Mouse (Mus musculus) forebrain, embryonic 10.5 days (tissue): ENCODE data around the gene Ttll12. TPM values are rescaled to one million over a fixed set of nuclear protein-coding genes. Genes with fewer than 3 reads are reported as not detected.

Experiments
- DNase-seq: peaks from one replicate; pipeline ENCODE4 v3.0.0-alpha.2; 2017; ENCODE audit warnings: low spot score; ENCODE audit errors: extremely low spot score
- H3K27ac ChIP-seq: fragments of 300-500 bp; sonication (generic); 2 replicates; pipeline ENCODE4 v1.5.1; 2016; ENCODE audit warnings: mild to moderate bottlenecking
- H3K27me3 ChIP-seq: fragments of 300-500 bp; sonication (generic); 2 replicates; pipeline ENCODE4 v1.6.1; 2016; ENCODE audit warnings: mild to moderate bottlenecking; ENCODE audit not compliant: poor library complexity, severe bottlenecking
- H3K36me3 ChIP-seq: fragments of 300-500 bp; sonication (generic); replicated peaks from 2 replicates; pipeline ENCODE4 v1.6.1; 2016; ENCODE audit warnings: mild to moderate bottlenecking, moderate library complexity
- H3K4me1 ChIP-seq: fragments of 300-500 bp; sonication (generic); 2 replicates; pipeline ENCODE4 v1.6.1; 2016
- H3K4me3 ChIP-seq: fragments of 300-500 bp; sonication (generic); 2 replicates; pipeline ENCODE4 v1.5.1; 2016; ENCODE audit warnings: mild to moderate bottlenecking, moderate library complexity
- H3K9me3 ChIP-seq: fragments of 300-500 bp; sonication (generic); 2 replicates; pipeline ENCODE4 v1.6.1; 2016; ENCODE audit warnings: mild to moderate bottlenecking, moderate library complexity
- WGBS: fragments of 180-500 bp; shearing (Covaris S2); methylation state at CpG from one replicate; pipeline ENCODE4 v1.1.7; 2016; 5-methylcytosine and 5-hydroxymethylcytosine counted together
- polyA plus RNA-seq: library from polyadenylated mRNA; unstranded; fragments of >200 nt; fragmentation: Nextera tagmentation; extraction: Ambion mirVana; gene quantifications from 2 replicates; pipeline ENCODE4 v1.2.1, GENCODE M21; 2016

Gene Ttll12
- polyA plus RNA-seq, 1 experiment from 2014 or later = 64.6 TPM

DNA sequence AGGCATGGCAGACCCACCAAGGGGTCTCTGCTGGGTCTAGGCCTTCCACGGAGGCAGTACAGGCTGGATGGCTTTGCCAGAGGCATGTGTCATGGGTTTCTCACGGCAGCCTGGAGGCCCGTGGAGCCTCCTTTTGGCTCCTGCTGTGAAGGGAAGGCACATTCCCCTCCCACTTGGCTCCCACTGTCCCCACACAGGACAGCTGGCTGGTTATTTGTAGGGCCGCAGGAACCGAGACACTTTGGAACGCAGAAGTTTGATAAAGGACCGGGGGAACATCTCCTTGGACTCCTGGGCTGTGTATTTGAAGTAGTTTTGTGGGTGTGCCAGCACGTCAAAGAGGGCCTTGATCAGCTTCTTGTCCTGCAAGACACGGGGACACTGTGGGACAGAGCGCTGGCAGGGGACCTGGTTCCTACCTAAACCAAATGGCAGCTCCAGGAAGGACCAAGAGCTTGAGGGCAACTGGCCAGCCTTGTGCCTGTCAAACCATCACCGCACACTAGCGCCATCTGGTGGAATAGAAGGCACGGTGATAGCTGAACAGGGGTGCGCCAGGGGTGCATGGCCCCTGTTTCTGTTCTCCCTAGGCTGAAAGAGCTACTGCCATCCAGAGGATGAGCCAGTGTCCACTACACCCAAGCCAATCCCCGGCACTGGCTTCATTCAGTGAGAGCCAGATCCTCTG lies 12.3 kb upstream of the Ttll12 start:
- Histone ChIP-seq H3K4me1 (no peaks in the 10 kb centered on the region; the same call in 1 of the 2 replicates), H3K4me3 (no peak overlapping the region), H3K9me3 (no peaks in the 10 kb centered on the region), H3K36me3 (peaks cover 75% of the 10 kb centered on the region), H3K27me3 (no peaks in the 10 kb centered on the region), H3K27ac (no peak overlapping the region)
- 55% methylated on average over 15 of the region's 15 CpGs for WGBS
- DNase-seq = peak; percentile 60

DNA sequence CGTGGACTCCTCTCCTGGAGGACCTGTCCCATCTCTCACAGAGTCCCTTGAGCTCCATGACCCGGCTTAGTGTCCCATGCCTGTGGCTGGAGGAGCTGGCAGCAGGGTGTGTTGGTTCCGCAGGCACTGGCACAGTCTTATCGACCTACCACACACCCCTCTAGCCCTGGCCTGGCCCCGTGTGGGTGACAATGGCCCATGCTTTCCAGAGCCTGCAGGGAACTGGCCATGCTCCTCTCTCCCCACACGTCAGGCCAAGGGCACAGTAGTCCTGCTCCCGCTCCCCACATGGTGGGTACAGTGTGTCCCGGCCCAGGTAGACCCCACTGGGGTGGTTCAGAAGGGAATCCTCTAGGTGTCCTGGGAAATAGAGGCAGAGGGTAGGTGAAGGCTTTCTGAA lies 11.7 kb upstream of the Ttll12 start:
- WGBS = 93% methylated on average over 8 of the region's 8 CpGs
- H3K4me3 ChIP-seq = no peak overlapping the region
- peaks cover 70% of the 10 kb centered on the region for H3K36me3 ChIP-seq
- H3K27me3 ChIP-seq = no peaks in the 10 kb centered on the region
- DNase-seq = no peak
- no peak overlapping the region for H3K27ac ChIP-seq
- H3K4me1 ChIP-seq = no peaks in the 10 kb centered on the region; the same call in 1 of the 2 replicates
- H3K9me3 ChIP-seq = no peaks in the 10 kb centered on the region

DNA sequence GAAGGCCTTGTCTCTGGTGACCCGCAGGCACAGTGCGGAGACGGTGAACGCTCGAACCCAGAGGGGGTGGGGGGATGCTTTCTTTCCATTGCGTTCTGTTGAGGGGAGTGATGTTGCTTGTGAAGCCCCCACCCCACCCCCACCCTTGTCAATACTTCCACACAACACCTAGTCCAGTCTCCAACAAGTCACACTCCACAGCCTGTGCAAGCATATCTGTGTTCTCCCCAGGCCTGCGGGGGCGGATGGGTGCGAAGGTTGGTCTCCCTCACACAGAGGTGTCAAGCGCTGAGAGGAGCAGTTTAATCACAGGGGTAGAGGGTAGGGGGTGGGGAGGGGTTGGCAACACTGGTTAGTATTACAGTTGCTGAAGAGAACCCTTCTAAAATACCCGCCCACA lies 11.3 kb upstream of the Ttll12 start:
- Histone ChIP-seq H3K4me1 (no peaks in the 10 kb centered on the region; the same call in 1 of the 2 replicates), H3K27ac (no peak overlapping the region), H3K9me3 (no peaks in the 10 kb centered on the region), H3K4me3 (no peak overlapping the region), H3K36me3 (peaks cover 65% of the 10 kb centered on the region), H3K27me3 (no peaks in the 10 kb centered on the region)
- 93% methylated on average over 11 of the region's 11 CpGs for WGBS
- DNase-seq = no peak

DNA sequence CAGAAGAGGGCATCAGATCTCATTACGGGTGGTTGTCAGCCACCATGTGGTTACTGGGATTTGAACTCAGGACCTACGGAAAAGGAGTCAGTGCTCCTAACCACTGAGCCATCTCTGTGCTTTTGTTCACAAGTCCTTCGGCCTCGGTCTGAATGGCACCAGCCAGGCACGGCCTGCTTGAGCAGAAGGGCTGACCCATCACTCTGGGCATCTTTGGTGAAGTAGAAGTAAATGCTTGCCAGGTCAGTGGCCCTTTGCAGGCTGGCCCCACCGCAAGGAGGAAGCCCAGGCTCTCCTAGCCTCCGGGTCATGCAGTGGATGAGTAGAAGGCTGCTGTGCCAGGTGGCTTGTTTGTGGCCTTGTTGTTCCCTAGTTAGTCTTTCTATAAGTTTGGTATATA lies 8.5 kb upstream of the Ttll12 start:
- H3K4me3 ChIP-seq = no peak overlapping the region
- H3K36me3 ChIP-seq = peaks cover 39% of the 10 kb centered on the region
- no peaks in the 10 kb centered on the region for H3K27me3 ChIP-seq
- 95% methylated on average over 7 of the region's 7 CpGs for WGBS
- DNase-seq = no peak
- H3K9me3 ChIP-seq = no peaks in the 10 kb centered on the region
- no peaks in the 10 kb centered on the region; the same call in 1 of the 2 replicates for H3K4me1 ChIP-seq
- no peak overlapping the region for H3K27ac ChIP-seq

DNA sequence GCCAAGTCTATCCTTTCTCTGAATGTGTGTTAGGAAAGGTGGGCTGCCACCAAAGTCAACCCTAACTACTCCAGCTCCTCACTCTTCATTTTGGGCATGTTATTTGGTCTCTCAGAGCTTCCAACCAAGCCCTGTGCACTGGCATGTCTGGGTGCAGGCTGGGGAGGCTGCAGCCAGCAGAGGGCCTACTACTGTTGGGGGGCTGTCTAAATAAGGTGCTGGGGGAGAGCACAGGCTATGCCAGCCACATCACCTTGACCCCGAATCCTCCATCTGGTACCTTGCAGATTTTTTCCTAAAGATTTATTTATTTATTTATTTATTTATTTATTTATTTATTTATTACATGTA lies 8.1 kb upstream of the Ttll12 start:
- Histone ChIP-seq H3K4me1 (no peaks in the 10 kb centered on the region; the same call in 1 of the 2 replicates), H3K9me3 (no peaks in the 10 kb centered on the region), H3K27ac (no peak overlapping the region), H3K27me3 (no peaks in the 10 kb centered on the region), H3K4me3 (no peak overlapping the region), H3K36me3 (peaks cover 35% of the 10 kb centered on the region)
- DNase-seq = no peak
- WGBS = 93% methylated on average over 1 of the region's 1 CpGs

DNA sequence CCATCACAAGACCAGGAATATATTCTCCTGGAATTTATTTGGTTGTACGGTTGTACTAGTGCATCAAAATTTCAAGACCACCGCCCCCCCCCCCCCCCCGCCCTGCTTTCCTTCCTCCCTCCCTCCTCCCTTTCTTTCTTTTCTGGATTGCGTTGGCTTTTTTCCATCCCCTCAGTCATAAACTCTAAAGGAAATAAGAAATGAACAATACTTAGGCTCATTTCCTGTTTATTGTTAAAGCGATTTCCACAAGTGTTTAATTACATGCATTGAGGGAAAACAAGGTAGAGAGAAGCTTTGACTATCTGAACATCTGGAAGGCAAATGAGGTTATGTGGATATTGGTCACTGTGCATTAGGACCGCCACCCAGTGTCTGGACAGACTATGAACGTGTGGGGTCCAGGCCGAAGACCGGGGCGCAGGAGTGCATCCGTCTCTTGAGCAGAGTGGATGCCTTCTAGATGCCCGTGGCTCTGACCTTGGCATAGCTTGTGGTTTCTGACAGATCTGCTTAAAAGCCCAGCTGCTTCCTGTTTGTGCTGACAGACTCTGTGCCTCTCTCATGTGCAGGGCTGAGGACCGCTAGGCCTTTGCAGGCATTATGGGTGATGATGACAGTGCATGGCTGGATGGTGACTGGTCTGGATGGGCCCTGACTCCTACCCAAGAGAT lies 7.6 kb upstream of the Ttll12 start:
- DNase-seq = no peak
- Histone ChIP-seq H3K4me3 (no peak overlapping the region), H3K4me1 (no peaks in the 10 kb centered on the region; the same call in 1 of the 2 replicates), H3K36me3 (peaks cover 30% of the 10 kb centered on the region), H3K27me3 (no peaks in the 10 kb centered on the region), H3K9me3 (no peaks in the 10 kb centered on the region), H3K27ac (no peak overlapping the region)
- 89% methylated on average over 13 of the region's 13 CpGs for WGBS

DNA sequence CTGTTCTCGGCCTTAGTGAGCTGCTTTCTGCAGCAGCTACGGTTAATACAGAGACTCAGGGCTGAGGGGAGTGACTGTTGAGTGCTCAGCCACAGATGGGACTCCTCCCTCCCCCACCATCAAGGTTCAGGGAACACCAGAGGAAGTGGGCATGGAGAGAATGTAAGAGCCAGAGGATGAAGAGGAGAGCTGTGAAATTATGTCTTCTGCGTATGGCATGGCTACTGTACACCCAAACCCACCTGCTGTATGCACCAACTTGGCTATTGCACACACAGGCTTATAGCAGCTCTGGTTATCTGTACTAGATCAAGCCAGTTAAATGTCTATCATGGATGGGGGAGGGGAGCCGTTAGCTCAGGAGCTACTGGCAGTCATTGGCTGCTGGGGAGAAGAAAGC lies 6.2 kb upstream of the Ttll12 start:
- Histone ChIP-seq H3K27ac (no peak overlapping the region), H3K4me1 (no peaks in the 10 kb centered on the region; the same call in 1 of the 2 replicates), H3K9me3 (no peaks in the 10 kb centered on the region), H3K27me3 (no peaks in the 10 kb centered on the region), H3K4me3 (no peak overlapping the region), H3K36me3 (peaks cover 18% of the 10 kb centered on the region)
- no peak for DNase-seq
- WGBS = 80% methylated on average over 4 of the region's 4 CpGs

DNA sequence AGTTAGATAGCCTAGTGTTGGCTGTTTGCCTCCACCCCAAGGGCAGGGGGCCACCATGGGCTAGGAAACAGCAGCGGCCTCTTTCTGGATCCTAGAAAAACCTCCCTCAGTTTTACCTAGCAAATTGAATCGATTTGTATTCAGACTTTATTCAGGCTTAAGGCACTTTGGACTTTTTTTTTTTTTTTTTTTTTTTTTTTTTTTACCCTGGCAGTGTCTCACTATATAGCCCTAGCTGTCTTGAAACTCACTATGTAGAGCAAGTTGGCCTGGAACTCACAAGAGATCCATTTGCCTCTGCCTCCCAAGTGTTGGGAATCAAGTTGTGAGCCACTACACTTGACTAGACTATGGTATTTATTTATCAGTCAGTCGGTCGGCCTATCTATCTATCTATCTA lies 1.9 kb upstream of the Ttll12 start:
- Histone ChIP-seq H3K4me3 (no peak overlapping the region), H3K36me3 (peaks cover 10% of the 10 kb centered on the region), H3K27me3 (no peaks in the 10 kb centered on the region), H3K4me1 (peaks cover 33% of the 10 kb centered on the region), H3K9me3 (no peaks in the 10 kb centered on the region), H3K27ac (no peak overlapping the region)
- no peak for DNase-seq
- 91% methylated on average over 4 of the region's 4 CpGs for WGBS

DNA sequence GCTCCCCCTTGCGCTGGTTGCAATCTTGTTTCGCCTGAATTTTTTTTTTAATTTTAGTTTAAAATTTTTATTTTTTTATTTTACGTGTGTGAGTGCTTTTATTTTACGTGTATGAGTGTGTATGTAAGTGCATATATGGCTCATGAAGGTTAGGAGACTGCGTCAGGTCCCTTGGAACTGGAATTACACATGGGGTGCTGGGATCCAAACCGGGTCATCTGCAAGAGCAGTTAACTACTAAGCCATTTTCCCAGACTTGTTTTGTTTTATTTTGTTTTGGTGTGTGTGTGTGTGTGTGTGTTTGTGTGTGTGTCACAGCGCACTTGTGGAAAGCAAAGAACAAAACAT lies 381 bp upstream of the Ttll12 start:
- DNase-seq = no peak
- H3K36me3 ChIP-seq = peaks cover 20% of the 10 kb centered on the region
- peak overlapping the region; percentile 92 for H3K27ac ChIP-seq
- peak overlapping the region; percentile 95 for H3K4me3 ChIP-seq
- WGBS = 42% methylated on average over 7 of the region's 7 CpGs
- H3K4me1 ChIP-seq = peaks cover 33% of the 10 kb centered on the region
- H3K9me3 ChIP-seq = no peaks in the 10 kb centered on the region
- no peaks in the 10 kb centered on the region for H3K27me3 ChIP-seq

DNA sequence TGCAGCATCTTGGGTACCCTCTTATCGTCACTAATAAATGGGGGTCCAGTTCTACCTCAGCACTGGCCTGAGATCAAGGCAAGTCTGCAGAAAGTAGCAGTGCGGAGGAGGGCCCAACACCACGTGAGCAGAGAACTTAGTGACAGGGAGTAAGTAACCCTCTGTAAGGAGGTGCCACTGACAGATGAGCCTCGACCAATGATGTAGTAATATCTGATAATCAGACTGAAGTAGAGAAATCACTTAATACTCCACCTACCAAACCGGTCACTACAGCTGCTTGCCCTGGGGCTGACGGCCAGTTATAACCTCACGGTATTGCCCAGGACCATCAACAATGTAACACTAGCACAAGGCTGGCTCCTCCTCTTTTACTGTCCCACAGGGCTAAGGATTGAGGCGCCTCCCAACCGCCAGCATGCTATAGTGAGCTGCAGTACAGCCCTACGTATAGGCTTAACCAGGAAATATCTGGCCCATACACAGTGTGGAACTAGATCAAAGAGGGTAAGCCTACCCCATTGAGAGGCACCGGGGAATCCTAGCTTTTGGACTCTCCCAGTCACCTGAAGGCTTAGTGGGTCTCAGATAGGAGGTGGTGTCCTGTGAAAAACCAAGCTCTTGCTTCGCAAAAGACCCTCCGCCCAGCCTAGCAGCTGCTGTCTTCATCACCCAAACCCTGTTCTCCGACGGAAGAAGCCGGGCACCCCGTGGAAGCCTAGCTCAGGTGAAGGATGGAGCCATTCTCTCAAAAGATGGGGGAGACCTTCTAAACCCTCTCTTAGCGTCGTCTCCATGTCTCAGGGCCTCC lies 1.1 kb downstream of the Ttll12 start:
- Histone ChIP-seq H3K27me3 (no peaks in the 10 kb centered on the region), H3K4me1 (peaks cover 33% of the 10 kb centered on the region), H3K9me3 (no peaks in the 10 kb centered on the region), H3K36me3 (peaks cover 35% of the 10 kb centered on the region), H3K27ac (peak overlapping the region; percentile 92), H3K4me3 (peak overlapping the region; percentile 95)
- DNase-seq = peak; percentile 27
- WGBS = 16% methylated on average over 19 of the region's 19 CpGs

DNA sequence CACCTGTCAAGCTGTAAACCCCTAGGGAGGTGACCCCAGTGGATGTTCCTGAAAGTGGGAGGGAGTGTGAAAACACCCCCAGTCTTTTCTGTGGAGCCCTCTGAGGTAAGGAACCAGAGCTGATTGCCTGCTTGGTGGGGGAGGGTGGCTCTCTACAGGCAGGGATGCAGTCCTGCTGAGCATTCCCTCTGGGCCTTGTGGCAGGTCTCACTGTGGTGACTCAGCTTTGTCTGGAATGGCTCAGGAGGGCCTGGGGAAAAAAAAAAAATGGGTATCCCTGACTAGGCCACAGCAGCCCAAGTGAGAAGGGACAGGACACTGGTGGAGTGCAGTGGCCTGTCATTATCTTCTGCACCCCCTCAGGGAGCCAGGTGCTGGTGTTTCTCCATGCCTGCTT lies 1.8 kb downstream of the Ttll12 start:
- Histone ChIP-seq H3K27me3 (no peaks in the 10 kb centered on the region), H3K27ac (peak overlapping the region; percentile 92), H3K36me3 (peaks cover 42% of the 10 kb centered on the region), H3K9me3 (no peaks in the 10 kb centered on the region), H3K4me3 (peak overlapping the region; percentile 95), H3K4me1 (peaks cover 33% of the 10 kb centered on the region)
- no peak for DNase-seq

DNA sequence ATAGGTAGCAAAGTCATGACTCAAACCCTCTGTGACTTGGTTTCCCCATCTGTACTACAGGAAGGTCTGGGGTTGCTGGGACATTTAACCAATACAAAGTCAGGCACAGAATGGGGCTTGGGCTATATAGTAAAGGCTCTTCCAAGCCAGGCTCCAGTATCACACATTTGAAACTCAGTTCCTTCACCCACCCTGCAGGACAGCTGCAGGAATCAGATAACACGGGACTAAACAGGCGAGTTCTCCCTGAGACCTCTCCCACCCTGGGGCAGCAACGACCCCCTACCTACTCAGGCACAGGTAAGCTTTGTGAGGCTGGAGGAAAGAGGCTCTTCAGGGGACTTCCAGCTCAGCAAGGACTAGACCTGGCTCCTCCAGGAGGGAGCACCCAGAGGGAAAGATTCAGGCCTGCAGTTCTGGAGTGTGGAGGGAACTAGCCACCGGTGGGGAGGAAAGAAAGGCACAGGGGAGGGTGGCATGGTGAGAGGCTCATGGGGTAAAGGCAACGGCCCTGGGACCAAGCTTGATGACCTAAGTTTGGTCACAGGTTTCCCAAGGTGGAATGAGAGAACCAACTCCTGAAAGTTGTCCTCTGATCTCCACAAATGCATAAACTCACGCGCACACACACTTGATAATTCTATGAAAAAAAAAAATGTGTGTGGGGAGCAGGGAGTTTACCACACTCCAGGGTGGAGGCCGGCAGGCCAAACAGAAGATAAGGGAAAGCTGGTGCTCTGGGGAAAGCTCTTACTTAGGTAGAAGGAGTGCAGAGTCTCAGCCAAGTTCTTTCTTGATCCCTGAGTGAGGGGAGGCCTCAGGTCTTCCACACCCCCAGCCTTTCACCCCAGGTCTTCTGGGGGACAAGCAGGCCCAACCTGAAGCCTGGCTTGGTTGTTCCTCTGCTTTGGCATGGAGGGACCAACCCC lies 2.4 kb downstream of the Ttll12 start:
- H3K27me3 ChIP-seq = no peaks in the 10 kb centered on the region
- 84% methylated on average over 8 of the region's 8 CpGs for WGBS
- DNase-seq = no peak
- H3K27ac ChIP-seq = peak overlapping the region; percentile 92
- peaks cover 49% of the 10 kb centered on the region for H3K36me3 ChIP-seq
- H3K9me3 ChIP-seq = no peaks in the 10 kb centered on the region
- peaks cover 33% of the 10 kb centered on the region for H3K4me1 ChIP-seq
- peak overlapping the region; percentile 95 for H3K4me3 ChIP-seq
